Mouse (Mus musculus) embryonic stem cell, embryonic (primary cell): ENCODE measurements around the gene Megf6.

ENCODE experiments used
- CTCF ChIA-PET, 4 experiments: fragments of 300-600 bp in 2 of 4; fragments of 350-600 bp in 2 of 4; sonication (Branson Sonifier 250); formaldehyde crosslinking; loops; one replicate each; lab custom pipeline; 2022; ENCODE audit warnings: inconsistent platforms in 2 of 4; lab: Charles Lee
- POLR2A ChIA-PET, 4 experiments: fragments of 300-600 bp in 2 of 4; fragments of 350-600 bp in 2 of 4; sonication (Branson Sonifier 250); formaldehyde crosslinking; loops; one replicate each; lab custom pipeline; 2022; ENCODE audit warnings: antibody characterized with exemption in 4 of 4, inconsistent platforms in 1 of 4; lab: Charles Lee

The Megf6 gene

GRCm38 (mm10) chr4:154310576-154311262 lies 140.2 kb downstream of the Megf6 start:
- ChIA-PET CTCF (interaction anchor here in 2 of 4 experiments (0.9 to 1.0 kb wide), 3 partner anchors 9 to 18 kb away, joined by 3 read pairs; partner anchors contain the start of gene Arhgef16 (in 2 of the 2)), POLR2A (no interaction called here)

- ChIA-PET CTCF (no interaction called here), POLR2A (no interaction called here)
Measured at GRCm38 (mm10) chr4:154312143-154312812, 141.7 kb downstream of the Megf6 start.

- ChIA-PET CTCF (interaction anchor here in 2 of 4 experiments (0.6 kb wide), 2 partner anchors 12 to 827 kb away, joined by 3 to 6 read pairs; partner anchors contain the start of gene Arhgef16 (in 1 of the 2)), POLR2A (no interaction called here)
Measured at GRCm38 (mm10) chr4:154312935-154313621, 142.5 kb downstream of the Megf6 start.

GRCm38 (mm10) chr4:154313622-154313967 lies 143.1 kb downstream of the Megf6 start:
- ChIA-PET POLR2A (no interaction called here), CTCF (interaction anchor here in 2 of 4 experiments (0.6 kb wide), 2 partner anchors 12 to 828 kb away, joined by 3 to 6 read pairs; partner anchors contain the start of gene Arhgef16 (in 1 of the 2))
